Mouse (Mus musculus) G1E (cell line): Measurements from ENCODE around the gene Zfp423.

Experiments
- CTCF ChIP-seq: IDR thresholded peaks from 2 replicates; pipeline ENCODE4 v1.5.1; 2012; ENCODE audit warnings: low read depth, low read length, inconsistent platforms, mixed read lengths
- GATA1 ChIP-seq: IDR thresholded peaks from 2 replicates; pipeline ENCODE4 v1.6.1; 2012; ENCODE audit warnings: borderline replicate concordance, low read length, inconsistent platforms, mixed read lengths
- GATA2 ChIP-seq: IDR thresholded peaks from 2 replicates; pipeline ENCODE4 v1.6.1; 2012; ENCODE audit warnings: low read depth, low read length, inconsistent platforms, borderline replicate concordance
- POLR2AphosphoS5 ChIP-seq: IDR thresholded peaks from 2 replicates; pipeline ENCODE4 v1.6.1; 2012; ENCODE audit warnings: low read depth, low read length, inconsistent platforms; ENCODE audit not compliant: insufficient replicate concordance
- TAL1 ChIP-seq: conservative IDR thresholded peaks from 2 replicates; pipeline ENCODE4 v1.6.1; 2012; ENCODE audit warnings: low read depth, low read length, inconsistent platforms, mixed read lengths

GRCm38 (mm10) chr8:87719137-87719815, 240.1 kb downstream of the Zfp423 start:
- TF ChIP-seq GATA1 (no peak), TAL1 (no peak), CTCF (no peak), POLR2AphosphoS5 (no peak), GATA2 (no peak)
